Mouse (Mus musculus) E14TG2a.4 (cell line): Measurements from ENCODE around the gene Npcd.

ENCODE experiments used
- H3K27me3 ChIP-seq: 2 replicates; pipeline ENCODE4 v1.6.1; 2014; ENCODE audit warnings: low read length, control low read depth; ENCODE audit not compliant: insufficient read depth
- H3K36me3 ChIP-seq: 2 replicates; pipeline ENCODE4 v1.6.1; 2014; ENCODE audit warnings: low read length, control low read depth; ENCODE audit not compliant: insufficient read depth
- H3K4me1 ChIP-seq: replicated peaks from 2 replicates; pipeline ENCODE4 v1.6.1; 2014; ENCODE audit warnings: low read depth, low read length, control low read depth
- H3K4me3 ChIP-seq: replicated peaks from 2 replicates; pipeline ENCODE4 v1.5.1; 2014; ENCODE audit warnings: mild to moderate bottlenecking, low read length
- H3K9me3 ChIP-seq: 2 replicates; pipeline ENCODE4 v1.6.1; 2014; ENCODE audit warnings: low read length, control low read depth
- CTCF ChIP-seq: conservative IDR thresholded peaks from 2 replicates; pipeline ENCODE4 v1.5.1; 2014; ENCODE audit warnings: low read length
- NANOG ChIP-seq: IDR thresholded peaks from 2 replicates; pipeline ENCODE4 v1.6.1; 2014; ENCODE audit warnings: borderline replicate concordance, low read length, mixed read lengths
- POU5F1 ChIP-seq: IDR thresholded peaks from 2 replicates; pipeline ENCODE4 v1.6.1; 2014; ENCODE audit warnings: low read length, borderline replicate concordance

Npcd gene

DNA sequence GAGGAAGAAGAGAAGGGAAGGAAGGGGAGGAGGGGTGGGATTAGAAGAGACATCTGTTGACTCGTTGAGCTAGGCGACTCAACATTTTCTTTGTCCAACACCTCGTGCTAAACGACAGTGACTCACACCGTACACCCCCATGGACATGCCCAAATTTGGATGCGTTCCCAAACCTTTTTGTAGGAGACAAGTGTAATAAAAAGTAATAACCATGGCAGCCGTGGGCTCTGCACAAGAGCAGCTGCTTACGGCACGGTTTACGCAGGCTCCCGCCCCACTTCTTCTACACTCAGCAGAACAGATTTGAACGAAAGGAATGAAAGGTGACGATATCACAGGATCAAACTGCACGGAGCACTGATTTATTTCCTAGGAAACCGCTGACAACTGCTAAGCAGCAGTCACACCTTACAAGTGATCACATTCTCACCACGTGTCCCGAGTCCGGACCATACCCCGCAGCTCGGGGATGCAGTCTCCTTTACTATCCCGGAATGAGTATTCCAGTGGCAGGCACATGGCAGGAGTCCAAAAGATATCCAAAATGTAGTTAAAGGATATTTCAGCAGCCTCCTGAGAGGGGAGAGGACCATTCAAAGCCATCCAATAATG lies 63.3 kb downstream of the Npcd start:
- peak overlapping the region; percentile 30; the same call in 1 of the 2 replicates for H3K4me3 ChIP-seq
- H3K27me3 ChIP-seq = no peaks in the 10 kb centered on the region
- no peak for TF ChIP-seq NANOG
- no peaks in the 10 kb centered on the region for H3K36me3 ChIP-seq
- H3K4me1 ChIP-seq = peaks cover 65% of the 10 kb centered on the region
- no peaks in the 10 kb centered on the region for H3K9me3 ChIP-seq

GRCm38 (mm10) chr15:79768302-79768701 lies 65.7 kb downstream of the Npcd start:
- TF ChIP-seq CTCF (no peak), NANOG (no peak), POU5F1 (no peak)
- H3K4me1 ChIP-seq = peaks cover 51% of the 10 kb centered on the region
- no peak overlapping the region for H3K4me3 ChIP-seq
- H3K36me3 ChIP-seq = peaks cover 23% of the 10 kb centered on the region
- no peaks in the 10 kb centered on the region for H3K9me3 ChIP-seq
- no peaks in the 10 kb centered on the region for H3K27me3 ChIP-seq

- Histone ChIP-seq H3K36me3 (peaks cover 31% of the 10 kb centered on the region), H3K27me3 (no peaks in the 10 kb centered on the region), H3K9me3 (no peaks in the 10 kb centered on the region), H3K4me1 (peaks cover 52% of the 10 kb centered on the region), H3K4me3 (no peak overlapping the region)
- TF ChIP-seq NANOG (no peak), POU5F1 (no peak), CTCF (no peak)
These were observed 66.6 kb downstream of the Npcd start for GRCm38 (mm10) chr15:79767327-79767961.

DNA sequence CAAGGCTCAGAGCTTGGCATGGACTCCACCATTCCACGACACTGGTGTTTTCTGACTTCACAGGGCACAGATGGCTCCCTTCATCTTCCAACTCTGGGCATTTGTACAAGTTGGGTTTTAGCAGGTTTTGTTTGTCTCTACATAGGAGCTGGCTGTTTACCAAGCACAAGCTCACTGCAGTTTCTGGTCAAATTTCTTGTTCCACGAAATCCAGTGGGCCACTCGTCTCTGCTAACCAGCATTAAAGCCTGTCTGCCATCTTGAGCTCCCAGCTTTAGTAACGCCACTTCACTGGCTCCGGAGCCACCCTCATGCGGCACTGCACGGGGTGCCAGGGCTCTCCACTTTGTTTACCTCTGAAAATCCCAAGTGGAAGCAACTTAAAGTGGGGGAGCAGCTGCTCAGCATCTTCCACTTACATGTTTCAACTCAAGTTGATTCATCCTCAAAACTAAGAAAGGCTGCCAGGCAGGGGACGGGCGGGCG lies 67.4 kb downstream of the Npcd start:
- H3K4me3 ChIP-seq = no peak overlapping the region
- H3K9me3 ChIP-seq = no peaks in the 10 kb centered on the region
- peaks cover 39% of the 10 kb centered on the region for H3K36me3 ChIP-seq
- TF ChIP-seq POU5F1 (no peak), NANOG (no peak), CTCF (no peak)
- H3K4me1 ChIP-seq = peaks cover 60% of the 10 kb centered on the region
- no peaks in the 10 kb centered on the region for H3K27me3 ChIP-seq

GRCm38 (mm10) chr15:79766168-79766567 lies 67.9 kb downstream of the Npcd start:
- TF ChIP-seq NANOG (no peak), POU5F1 (no peak), CTCF (no peak)

DNA sequence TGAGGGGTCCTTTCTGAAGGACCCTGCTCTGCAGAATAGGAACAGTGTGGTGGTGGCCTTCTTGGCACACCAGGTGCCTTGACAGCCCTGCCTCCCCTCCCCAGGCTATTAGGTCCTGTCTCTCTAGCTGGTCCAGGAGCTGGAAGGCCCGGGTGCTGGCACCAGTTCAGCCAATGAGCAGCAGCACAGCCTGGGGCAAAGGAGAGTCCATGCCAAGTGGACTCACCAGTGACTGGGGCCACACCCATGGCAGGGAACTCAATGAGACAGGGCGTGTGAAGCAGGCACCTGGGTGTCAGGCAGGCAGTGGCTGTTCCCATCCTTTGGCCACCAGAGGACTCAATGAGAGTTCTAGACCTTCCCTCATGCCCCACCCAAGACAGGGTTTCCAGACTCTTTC lies 68.7 kb downstream of the Npcd start:
- Histone ChIP-seq H3K4me1 (peaks cover 50% of the 10 kb centered on the region), H3K27me3 (no peaks in the 10 kb centered on the region), H3K36me3 (peaks cover 43% of the 10 kb centered on the region), H3K9me3 (no peaks in the 10 kb centered on the region), H3K4me3 (no peak overlapping the region)
- no peak for TF ChIP-seq POU5F1
- TF ChIP-seq CTCF = no peak
- TF ChIP-seq NANOG = no peak

More at GRCm38 (mm10) chr15:79766168-79766567, 67.9 kb downstream of the Npcd start:
- Histone ChIP-seq H3K36me3 (peaks cover 41% of the 10 kb centered on the region), H3K27me3 (no peaks in the 10 kb centered on the region), H3K4me1 (peaks cover 58% of the 10 kb centered on the region), H3K4me3 (no peak overlapping the region), H3K9me3 (no peaks in the 10 kb centered on the region)

- no peak for TF ChIP-seq POU5F1
- no peak for TF ChIP-seq CTCF
- no peak for TF ChIP-seq NANOG
- Histone ChIP-seq H3K9me3 (no peaks in the 10 kb centered on the region), H3K27me3 (no peaks in the 10 kb centered on the region), H3K36me3 (peaks cover 43% of the 10 kb centered on the region), H3K4me3 (no peak overlapping the region), H3K4me1 (peaks cover 43% of the 10 kb centered on the region)
These were observed 69.3 kb downstream of the Npcd start for GRCm38 (mm10) chr15:79764539-79765267.

- Histone ChIP-seq H3K4me3 (no peak overlapping the region), H3K4me1 (peaks cover 43% of the 10 kb centered on the region)
These were observed 70.3 kb downstream of the Npcd start for GRCm38 (mm10) chr15:79763601-79764246.

More at GRCm38 (mm10) chr15:79763601-79764246, 70.3 kb downstream of the Npcd start:
- Histone ChIP-seq H3K27me3 (no peaks in the 10 kb centered on the region), H3K36me3 (peaks cover 43% of the 10 kb centered on the region), H3K9me3 (no peaks in the 10 kb centered on the region)
- TF ChIP-seq NANOG = no peak
- TF ChIP-seq POU5F1 = no peak
- no peak for TF ChIP-seq CTCF
